Mouse (Mus musculus): ENCODE data around the gene Ctla4.

DNA sequence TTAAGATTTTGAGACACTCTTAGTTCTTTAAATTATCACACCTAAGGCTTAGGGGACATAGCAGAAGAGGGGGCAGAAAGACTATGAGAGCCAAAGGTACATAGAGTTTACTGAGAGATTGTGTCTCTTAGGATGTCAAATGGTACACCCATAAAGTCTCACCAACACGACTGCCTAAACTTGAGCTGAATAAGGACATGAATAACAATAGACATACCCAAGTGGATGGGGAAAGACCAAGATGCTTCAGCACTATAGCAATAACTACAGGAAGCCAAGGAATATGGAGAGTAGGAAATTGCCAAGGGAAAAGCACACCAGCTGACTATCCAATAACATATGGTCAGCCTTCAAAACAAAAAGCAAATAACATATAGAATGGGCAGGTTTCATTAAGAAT lies 22.9 kb downstream of the Ctla4 start:
- TF ChIP-seq CTCF (IDR thresholded peaks at IDR 0.05; ENCODE audit: insufficient read depth, low read depth, low read length) (no peak), POLR2A (IDR thresholded peaks at IDR 0.05; ENCODE audit: insufficient read depth, low read depth, low read length) (no peak)
